Mouse (Mus musculus) spleen, postnatal 14 days (tissue): Measurements from ENCODE around the gene Hist1h2ad.
"Not testable (repeated sequence)": the region's sequence is repeated elsewhere in the genome, so short reads cannot be mapped to it uniquely, and the experiment has no call there.

Experiments used
- DNase-seq, 2 experiments: peaks; one replicate each; pipeline ENCODE4 v3.0.0; 2021 to 2022; ENCODE audit warnings: low spot score in 2 of 2

Gene Hist1h2ad

GRCm38 (mm10) chr13:23541497-23541896 lies 32.7 kb upstream of the Hist1h2ad start:
- no peak for DNase-seq

DNA sequence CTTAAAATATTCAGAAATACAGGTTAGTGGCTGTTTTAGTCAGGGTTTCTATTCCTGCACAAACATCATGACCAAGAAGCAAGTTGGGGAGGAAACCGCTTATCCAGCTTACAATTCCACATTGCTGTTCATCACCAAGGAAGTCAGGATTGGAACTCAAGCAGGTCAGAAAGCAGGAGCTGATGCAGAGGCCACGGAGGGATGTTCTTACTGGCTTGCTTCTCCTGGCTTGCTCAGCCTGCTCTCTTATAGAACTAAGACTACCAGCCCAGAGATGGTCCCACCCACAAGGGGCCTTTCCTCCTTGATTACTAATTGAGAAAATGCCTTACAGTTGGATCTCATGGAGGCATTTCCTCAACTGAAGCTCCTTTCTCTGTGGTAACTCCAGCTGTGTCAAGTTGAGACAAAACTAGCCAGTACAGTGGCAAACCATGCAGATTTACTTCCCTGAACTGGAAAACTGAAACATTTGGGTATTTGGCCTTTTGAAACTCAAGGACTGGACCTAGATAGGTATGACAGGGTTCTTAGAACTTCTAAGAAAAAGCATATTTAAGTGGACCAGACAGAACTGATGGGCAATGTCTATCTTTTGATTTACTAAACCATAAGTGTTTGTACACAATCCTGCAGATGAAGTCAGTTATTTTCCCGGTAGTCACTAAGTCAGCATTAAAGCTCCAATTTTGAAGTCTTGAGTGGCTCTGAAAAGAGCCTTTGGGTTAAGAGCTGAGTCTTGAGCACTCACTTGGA lies 31.8 kb upstream of the Hist1h2ad start:
- DNase-seq: not testable (repeated sequence)

GRCm38 (mm10) chr13:23542999-23543607 lies 31.1 kb upstream of the Hist1h2ad start, which contains the start of gene Hist1h2bh:
Gene Hist1h2bh (minus strand): TSS chr13:23543392.
- peak; percentile 62 to 67 for DNase-seq

- peak; percentile 67 to 77 for DNase-seq
Observed at GRCm38 (mm10) chr13:23543965-23544786, 30.0 kb upstream of the Hist1h2ad start, which contains the start of gene Hist1h3f. Gene Hist1h3f (plus strand): TSS chr13:23544052.

GRCm38 (mm10) chr13:23544787-23545120 lies 29.4 kb upstream of the Hist1h2ad start:
- not testable (repeated sequence) for DNase-seq

DNA sequence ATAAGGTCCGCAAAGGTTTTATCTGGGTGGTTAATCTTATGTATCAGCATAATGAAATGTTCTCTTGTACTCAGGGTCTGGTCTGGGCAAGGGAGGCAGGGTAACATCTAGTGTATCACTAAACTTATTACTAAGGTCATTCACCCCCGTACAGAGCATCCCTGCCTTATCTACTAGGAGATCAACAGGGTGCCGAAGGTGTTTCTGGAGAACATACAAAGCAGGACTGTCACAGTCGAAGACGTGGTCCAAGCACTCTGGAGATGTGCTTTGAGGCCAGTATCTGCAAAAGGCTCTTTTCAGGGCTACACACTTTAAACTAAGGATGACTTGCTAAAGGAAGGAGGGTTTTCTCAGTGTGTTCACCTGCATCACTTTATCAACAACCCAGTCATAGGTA lies 27.5 kb upstream of the Hist1h2ad start:
- DNase-seq: no peak

GRCm38 (mm10) chr13:23550761-23551145 lies 23.4 kb upstream of the Hist1h2ad start:
- DNase-seq: no peak

DNA sequence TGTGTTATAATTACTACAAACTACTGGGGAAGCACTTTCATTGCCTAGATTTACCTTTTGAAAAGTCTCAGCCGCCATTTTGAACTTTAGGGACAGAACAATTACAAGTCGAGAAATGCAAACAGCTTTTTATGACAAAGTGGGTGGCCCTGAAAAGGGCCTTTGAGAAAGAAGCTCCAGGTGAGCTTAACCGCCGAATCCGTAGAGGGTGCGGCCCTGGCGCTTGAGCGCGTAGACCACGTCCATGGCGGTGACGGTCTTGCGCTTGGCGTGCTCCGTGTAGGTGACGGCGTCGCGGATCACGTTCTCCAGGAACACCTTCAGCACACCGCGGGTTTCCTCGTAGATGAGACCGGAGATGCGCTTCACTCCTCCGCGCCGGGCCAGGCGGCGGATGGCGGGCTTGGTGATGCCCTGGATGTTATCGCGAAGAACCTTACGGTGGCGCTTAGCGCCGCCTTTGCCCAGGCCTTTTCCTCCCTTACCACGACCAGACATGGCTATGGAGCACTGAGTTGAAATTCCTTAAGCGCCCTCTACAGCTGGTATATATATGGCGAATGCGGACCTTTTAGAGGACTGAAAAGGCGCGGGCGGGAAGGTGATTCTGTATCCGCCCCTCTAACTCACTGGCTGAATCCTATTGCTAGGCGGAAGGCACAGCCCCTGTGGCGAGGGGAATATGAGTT lies 22.9 kb upstream of the Hist1h2ad start, which contains the start of gene Hist1h4f:
Hist1h4f (minus strand) TSS at position 503 of the 689 bp plus-strand sequence.
- DNase-seq: peak; percentile 85 to 90

GRCm38 (mm10) chr13:23551931-23552914 lies 22.0 kb upstream of the Hist1h2ad start:
- no peak for DNase-seq

DNA sequence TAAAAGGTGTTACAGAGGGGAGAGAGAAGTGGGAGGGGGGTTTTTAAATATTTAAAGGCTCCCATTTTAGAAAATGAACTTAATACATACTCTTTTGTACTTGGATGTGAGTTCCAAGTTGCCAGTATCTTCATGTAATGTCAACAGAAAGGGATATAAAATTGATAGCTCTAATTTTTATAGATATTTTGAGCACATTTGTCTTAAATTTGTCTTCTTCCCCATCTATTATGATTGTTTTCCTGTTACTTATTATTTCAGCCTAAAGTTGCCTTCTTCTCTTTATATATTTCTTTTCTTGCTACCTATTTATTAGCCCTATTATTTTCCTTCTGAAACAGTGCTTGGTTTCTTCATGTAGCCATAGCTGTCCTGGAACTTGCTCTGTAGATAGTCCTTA lies 21.2 kb upstream of the Hist1h2ad start, which contains the start of gene Hist1h1d:
Hist1h1d (plus strand) TSS at position 301 of the 400 bp plus-strand sequence.
- DNase-seq: no peak

GRCm38 (mm10) chr13:23554393-23554792 lies 19.8 kb upstream of the Hist1h2ad start:
- DNase-seq: no peak

DNA sequence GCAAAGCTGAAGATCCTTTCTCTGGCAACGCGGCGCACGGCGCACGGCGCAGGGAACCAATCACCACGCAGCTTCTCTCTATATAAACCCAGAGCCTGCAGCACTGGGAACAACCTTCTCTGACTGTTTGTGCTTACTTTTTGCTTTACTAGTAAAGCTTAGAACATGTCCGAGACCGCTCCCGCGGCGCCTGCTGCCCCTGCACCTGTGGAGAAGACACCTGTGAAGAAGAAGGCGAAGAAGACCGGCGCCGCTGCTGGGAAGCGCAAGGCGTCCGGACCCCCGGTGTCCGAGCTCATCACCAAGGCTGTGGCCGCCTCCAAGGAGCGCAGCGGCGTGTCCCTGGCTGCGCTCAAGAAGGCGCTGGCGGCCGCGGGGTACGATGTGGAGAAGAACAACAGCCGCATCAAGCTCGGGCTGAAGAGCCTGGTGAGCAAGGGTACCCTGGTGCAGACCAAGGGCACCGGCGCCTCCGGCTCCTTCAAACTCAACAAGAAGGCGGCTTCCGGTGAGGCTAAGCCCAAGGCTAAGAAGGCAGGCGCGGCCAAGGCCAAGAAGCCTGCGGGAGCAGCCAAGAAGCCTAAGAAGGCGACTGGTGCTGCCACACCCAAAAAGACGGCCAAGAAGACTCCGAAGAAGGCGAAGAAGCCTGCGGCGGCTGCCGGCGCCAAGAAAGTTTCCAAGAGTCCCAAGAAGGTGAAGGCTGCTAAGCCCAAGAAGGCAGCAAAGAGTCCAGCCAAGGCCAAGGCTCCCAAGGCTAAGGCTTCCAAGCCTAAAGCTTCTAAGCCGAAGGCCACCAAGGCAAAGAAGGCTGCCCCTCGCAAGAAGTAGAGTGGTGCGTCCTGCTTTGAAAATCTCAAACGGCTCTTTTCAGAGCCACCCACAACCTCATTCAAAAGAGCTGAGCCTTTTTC lies 19.0 kb upstream of the Hist1h2ad start:
- DNase-seq: peak; percentile 89

DNA sequence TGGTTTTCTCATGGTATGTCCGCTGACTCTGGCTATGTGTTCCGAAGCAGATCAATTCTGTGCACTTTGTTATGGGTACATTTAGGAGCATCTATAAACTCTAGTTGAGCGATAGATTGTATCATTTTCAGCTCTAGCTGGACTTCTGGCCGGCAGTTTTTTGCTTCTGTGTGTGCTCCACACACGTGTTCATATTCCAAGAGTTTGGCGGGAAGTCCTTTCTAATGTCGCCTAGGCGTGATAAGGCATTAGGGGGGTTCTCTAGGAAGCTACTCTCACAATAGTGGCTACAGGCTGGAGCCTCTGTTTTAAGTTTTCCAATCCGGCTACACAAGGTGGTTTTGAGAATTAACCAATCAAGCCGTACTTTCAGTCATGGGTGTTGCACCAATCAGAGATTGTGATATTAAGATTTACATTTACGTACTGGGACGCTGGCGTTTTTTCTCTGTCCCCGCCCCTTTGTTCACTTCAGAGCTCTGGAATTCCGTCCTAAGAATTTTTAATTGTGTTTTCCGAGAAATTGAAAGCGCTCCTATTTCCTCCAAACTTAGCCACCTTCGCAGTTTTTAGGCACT lies 18.3 kb upstream of the Hist1h2ad start:
- peak; percentile 47 to 68 for DNase-seq

GRCm38 (mm10) chr13:23556906-23557305 lies 17.3 kb upstream of the Hist1h2ad start:
- DNase-seq: no peak

GRCm38 (mm10) chr13:23560699-23561098 lies 13.5 kb upstream of the Hist1h2ad start:
- DNase-seq: not testable (repeated sequence)

GRCm38 (mm10) chr13:23561531-23561882 lies 12.7 kb upstream of the Hist1h2ad start:
- DNase-seq: not testable (repeated sequence)

- DNase-seq: peak; percentile 91 to 93
Observed at GRCm38 (mm10) chr13:23561883-23562659, 12.1 kb upstream of the Hist1h2ad start, which contains the start of gene Hist1h3e. Gene Hist1h3e (minus strand): TSS chr13:23562369.
